Mouse (Mus musculus) 3T3-L1 (cell line): ENCODE data around the gene Sumo1.
"Not testable (repeated sequence)": the region's sequence is repeated elsewhere in the genome, so short reads cannot be mapped to it uniquely, and the experiment has no call there.

Experiments
- DNase-seq: peaks from one replicate; pipeline ENCODE4 v3.0.0-alpha.2; 2015; ENCODE audit warnings: low read depth, low spot score

Sumo1 gene

DNA sequence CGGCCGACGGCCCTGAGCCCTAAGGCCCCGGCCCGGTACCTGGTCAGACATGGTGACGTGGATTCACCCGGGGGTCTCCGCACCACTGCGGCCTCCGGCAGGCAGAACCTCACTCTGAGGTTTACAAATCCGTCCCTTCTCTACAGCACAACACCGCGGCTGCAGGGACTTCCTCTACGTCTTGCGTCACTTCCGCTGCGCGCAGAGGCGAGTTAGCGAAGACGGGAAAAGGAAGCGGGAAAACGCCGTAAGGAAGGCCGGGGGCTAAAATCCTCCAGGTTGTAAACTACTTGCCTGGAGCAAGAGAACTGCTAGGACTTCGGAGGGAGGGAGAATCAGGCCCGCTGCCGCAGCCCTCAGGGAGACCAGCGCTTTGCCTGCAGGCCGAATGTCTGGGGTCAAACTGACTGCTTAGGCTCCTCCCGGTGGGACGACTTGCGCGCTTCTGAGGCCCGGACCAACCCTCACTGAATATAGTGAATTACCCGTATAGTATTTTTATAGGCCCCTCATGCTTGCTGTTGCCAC, at the start of gene Sumo1:
Gene Sumo1 (minus strand): TSS at position 194 of the 528 bp plus-strand sequence.
- peak; percentile 91 for DNase-seq

- DNase-seq, result peak; percentile 86
Observed at GRCm38 (mm10) chr1:59719900-59720299, 49.3 kb upstream of the Sumo1 start.

DNA sequence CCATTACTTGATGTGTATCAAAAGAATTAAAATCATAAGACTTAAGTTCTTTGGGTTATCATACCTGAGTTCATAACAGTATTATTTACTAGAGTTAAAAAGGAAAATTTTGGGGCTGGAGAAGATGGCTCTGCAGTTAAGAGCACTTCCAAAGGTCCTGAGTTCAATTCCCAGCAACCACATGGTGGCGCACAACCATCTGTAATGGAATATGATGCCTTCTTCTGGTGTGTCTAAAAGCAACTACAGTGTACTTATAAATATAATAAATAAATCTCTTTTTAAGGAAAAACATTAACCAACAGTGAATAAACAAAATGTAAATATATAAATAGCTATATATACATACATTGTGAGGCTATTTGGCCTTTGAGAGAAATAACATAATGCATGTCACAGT, 31.1 kb upstream of the Sumo1 start:
- DNase-seq, result peak; percentile 49

DNA sequence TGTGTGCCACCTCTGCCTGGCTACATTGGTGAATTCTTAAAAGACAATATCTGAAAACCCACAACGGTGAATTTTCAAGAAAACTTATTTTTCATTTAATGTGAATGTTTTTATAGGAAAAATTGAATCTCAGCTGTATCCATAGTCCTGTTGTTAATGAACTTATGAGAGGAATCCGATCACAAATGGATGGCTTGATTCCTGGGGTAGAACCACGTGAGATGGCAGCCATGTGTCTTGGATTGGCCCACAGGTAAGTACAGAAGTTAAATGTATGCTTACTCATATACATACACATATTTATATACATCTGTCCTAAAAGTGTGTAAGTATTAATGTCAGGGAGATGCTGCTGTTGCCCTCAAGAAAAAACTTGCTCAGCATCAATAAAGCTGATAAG, 27.6 kb upstream of the Sumo1 start:
- DNase-seq, result no peak

DNA sequence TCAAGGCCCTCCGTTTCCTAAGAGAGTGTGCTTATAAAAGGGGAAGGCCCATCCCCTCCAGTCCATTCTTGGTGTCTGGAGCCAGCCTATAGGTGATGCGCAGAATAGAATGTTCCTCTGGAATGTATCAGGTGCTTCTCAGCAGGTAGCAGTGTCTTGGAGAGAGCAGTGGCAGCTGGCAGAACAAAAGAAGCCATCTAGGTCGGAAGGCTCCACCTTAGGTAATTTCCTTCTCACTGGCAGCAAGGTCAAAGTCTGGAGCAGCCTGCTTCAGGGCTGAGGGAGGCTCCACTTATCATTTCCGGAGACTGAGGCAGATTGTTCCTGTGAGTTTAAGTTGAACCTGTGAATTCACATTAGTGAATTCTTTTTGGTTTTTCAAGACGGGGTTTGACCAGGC, 27.1 kb upstream of the Sumo1 start:
- DNase-seq, result no peak

- peak; percentile 61 for DNase-seq
Observed at GRCm38 (mm10) chr1:59690467-59690866, 19.8 kb upstream of the Sumo1 start.

DNA sequence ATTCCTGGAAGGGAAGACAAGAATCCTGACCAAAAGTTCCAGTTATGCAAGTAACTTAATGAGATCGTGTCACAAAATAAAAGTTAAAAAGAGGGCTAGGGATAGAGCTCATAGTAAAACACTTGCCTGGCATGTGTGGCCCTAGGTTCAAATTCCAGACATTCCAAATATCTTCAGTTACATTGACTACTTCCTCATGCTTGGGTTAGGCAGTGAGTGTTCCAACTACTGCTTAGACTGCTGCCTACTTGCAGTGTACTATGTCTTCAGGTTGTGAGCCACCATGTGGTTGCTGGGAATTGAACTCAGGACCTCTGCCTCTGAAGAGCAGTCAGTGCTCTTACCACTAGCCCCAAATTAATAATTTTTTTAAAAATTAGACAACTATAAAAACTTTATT, 16.9 kb upstream of the Sumo1 start:
- peak; percentile 69 for DNase-seq

DNA sequence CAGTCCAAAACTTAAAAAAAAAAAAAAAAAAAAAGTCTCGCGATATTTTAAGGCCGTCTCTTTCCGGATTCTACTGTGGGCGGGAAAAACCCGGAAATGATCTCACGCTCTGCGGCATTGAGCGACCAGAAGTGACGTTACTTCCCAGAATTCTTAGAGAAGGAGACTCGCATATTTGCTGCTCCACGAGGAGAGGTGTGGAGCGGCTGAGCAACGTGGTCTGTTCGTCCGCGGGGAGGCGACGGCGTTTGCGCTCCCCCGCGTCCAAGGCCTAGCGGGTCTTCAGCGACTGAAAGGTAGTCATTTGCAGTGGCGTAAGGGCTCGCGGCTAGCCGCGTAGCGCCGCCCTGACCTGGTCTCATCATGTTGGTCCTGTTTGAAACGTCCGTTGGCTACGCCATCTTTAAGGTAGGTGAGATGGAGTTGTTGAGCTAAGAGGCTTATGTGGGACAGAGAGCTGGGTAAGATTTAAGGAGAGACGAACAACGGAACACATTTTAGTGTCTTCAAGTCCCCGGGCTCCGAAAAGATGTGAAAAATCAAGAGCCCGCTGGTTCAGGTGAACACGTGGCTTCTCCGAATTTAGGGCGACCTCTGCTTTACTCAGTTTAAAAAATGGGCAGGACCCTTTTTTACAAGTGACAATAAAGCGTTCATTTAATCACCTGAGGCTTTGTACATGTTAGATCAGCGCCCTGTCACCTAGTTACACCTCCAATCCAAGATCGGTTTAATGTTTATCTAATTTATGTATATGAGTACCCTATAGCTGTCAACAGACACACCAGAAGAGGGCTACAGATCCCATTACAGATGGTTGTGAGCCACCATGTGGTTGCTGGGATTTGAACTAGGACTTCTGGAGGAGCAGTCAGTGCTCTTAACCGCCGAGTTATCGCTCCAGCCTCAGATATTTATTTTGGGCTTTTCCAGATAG, 14.5 kb upstream of the Sumo1 start, which contains the start of gene Nop58:
Gene Nop58 (plus strand): TSS at position 153 of the 937 bp plus-strand sequence.
- peak; percentile 98 for DNase-seq

- DNase-seq, result no peak
Observed at GRCm38 (mm10) chr1:59683926-59684818, 13.5 kb upstream of the Sumo1 start.

- DNase-seq, result no peak
Observed at GRCm38 (mm10) chr1:59673661-59674060, 3.0 kb upstream of the Sumo1 start.

DNA sequence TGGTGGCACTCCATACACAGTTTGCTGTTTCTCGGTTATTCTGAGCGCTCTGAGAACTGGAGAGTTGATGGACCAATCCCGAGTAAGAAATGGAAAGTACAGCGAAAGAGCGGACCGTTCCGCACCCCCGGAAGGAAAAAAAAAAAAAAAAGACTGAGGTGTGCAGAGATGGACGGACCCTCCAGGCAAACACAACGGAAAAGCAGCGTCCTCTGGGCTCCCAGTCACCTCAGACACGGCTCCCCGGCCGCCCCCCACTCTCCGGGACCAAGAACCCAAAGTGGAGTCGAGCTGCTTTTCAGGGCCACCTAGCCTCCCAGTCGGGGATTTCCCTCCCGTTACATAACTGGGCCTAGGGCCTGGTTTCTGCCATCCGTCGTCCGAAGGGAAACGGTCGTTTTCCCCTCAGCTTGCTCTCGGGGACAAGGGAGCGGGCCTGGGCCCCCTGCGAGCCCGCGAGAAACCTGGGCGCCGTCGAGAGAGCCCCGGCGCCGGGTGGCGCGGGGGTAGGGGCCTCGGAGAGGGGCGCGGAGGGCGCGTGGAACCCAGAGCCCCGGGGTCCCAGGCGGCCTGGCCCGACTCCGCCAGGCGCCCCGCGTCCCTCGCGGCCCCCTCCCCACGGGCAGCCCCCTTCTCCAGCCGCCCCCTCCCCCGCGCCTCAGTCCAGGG, 538 bp downstream of the Sumo1 start:
- peak; percentile 67 for DNase-seq

- DNase-seq, result no peak
Observed at GRCm38 (mm10) chr1:59668871-59669270, 1.8 kb downstream of the Sumo1 start.

GRCm38 (mm10) chr1:59663456-59664135, 7.0 kb downstream of the Sumo1 start:
- DNase-seq, result no peak

DNA sequence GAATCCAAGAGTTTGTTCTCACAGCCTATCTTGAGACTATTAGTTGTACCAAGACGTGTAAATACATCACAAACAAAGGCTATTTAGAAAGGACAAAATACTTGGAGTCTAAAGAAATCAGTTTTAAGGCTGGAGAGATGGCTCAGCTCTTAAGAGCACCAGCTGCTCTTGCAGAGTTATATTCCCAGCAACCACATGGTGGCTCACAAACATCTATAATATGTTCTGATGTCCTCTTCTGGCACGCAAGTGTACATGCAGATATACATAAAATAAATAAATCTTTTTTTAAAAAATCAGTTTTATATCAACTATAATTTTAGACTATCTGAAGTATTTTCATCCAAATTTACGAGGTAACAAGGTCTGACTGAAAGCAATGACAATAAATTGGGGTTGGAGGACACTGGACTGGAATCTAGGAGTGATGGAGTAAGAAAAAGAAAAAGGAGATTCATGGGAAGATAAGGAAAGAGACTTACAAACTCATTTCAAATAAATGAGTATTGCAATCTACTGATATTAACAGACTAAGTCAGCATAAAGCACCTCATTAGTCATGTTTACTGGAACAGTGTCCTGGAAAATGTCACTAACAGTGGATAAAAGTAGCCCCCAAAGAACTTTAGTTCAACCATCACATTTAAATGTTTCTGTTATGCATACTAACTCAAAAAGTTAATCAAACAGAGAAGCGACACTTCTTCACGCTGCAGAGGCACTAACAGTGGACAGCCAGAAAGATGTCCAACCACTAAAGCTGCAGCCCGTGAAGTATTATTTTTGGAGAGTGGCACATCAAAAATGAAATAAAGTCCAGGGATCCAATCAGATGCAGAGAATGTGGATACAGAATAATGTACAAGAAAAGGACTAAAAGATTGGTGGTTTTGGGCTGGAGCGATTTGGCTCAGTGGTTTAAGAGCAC, 14.1 kb downstream of the Sumo1 start:
- peak; percentile 32 for DNase-seq

DNA sequence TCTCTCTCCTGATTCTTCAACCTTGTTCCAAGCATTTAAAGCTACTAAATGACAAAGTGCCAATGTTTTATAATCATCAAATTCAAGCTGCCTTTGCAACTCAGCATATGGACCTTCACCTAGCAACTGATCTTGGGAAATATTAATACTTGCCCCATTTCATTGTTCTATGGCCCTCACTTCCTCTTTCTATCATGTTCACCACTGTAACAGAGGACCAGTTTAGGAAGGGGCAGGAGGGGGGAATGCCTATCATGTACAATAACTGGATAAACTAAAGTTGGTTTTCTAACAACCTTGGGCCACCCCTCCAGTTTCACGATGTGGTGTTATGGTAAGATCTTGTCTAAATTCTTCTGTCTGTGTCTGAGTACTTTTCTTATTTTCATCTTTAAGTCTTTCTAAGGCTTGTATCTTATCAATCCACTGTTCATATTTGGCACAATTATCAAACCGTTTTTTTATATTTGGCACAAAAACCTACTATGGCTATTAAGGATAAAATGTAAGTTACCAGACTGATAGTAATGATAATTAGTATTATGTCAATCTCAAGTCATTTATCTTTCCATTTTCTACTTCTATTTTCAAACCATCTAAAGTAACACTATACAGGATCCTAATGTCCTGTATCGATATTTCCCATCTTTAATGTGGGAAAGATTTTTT, 17.3 kb downstream of the Sumo1 start:
- DNase-seq, result no peak

GRCm38 (mm10) chr1:59651201-59651819, 19.3 kb downstream of the Sumo1 start:
- DNase-seq, result no peak

- not testable (repeated sequence) for DNase-seq
Observed at GRCm38 (mm10) chr1:59646502-59646901, 24.1 kb downstream of the Sumo1 start.

GRCm38 (mm10) chr1:59642488-59642887, 28.1 kb downstream of the Sumo1 start:
- DNase-seq, result no peak

GRCm38 (mm10) chr1:59638371-59638770, 32.3 kb downstream of the Sumo1 start:
- no peak for DNase-seq
